Mouse (Mus musculus): ENCODE measurements around the gene Tnfrsf1b. TPM values are rescaled to one million over a fixed set of nuclear protein-coding genes. Genes with fewer than 3 reads are reported as not detected.
A peak's percentile ranks its signal among the peaks of the same experiment; 100 is the strongest.

The Tnfrsf1b gene
- polyA plus RNA-seq, 1 experiment = 3.9 TPM

GRCm38 (mm10) chr4:145199982-145200699 is 46.5 kb downstream of the Tnfrsf1b start:
- peak overlapping the region; percentile 39; the same call in 1 of the 2 replicates for H3K9ac ChIP-seq (ENCODE audit: low read depth, poor library complexity, severe bottlenecking)
- TF ChIP-seq POLR2A (IDR thresholded peaks at IDR 0.05; ENCODE audit: insufficient read depth, low read length) (no peak), EP300 (IDR thresholded peaks at IDR 0.05; ENCODE audit: insufficient read depth, low read depth, low read length) (peak; percentile 44; the same call in 1 of the 2 replicates), CTCF (IDR thresholded peaks at IDR 0.05; ENCODE audit: low read depth, low read length) (no peak)
- H3K27ac ChIP-seq (ENCODE audit: insufficient read depth, low read length) = peak overlapping the region; percentile 36
- H3K27me3 ChIP-seq (ENCODE audit: control insufficient read depth, insufficient read depth, low read length, poor library complexity, severe bottlenecking) = no peaks in the 10 kb centered on the region
- H3K4me3 ChIP-seq (ENCODE audit: low read depth, low read length) = no peak overlapping the region
- H3K4me1 ChIP-seq (ENCODE audit: control insufficient read depth, insufficient read depth, low read length) = peaks cover 6% of the 10 kb centered on the region
- no peaks in the 10 kb centered on the region for H3K9me3 ChIP-seq (replicated peaks; ENCODE audit: control insufficient read depth, insufficient read depth, low read length, poor library complexity, severe bottlenecking)
- H3K36me3 ChIP-seq (ENCODE audit: control insufficient read depth, insufficient read depth, low read length, poor library complexity, severe bottlenecking) = no peaks in the 10 kb centered on the region

GRCm38 (mm10) chr4:145196586-145196985 is 50.1 kb downstream of the Tnfrsf1b start:
- H3K27ac ChIP-seq (ENCODE audit: insufficient read depth, low read length) = 0 out of 2 replicates have a peak overlapping the region, but pooled peaks have one; percentile 6
- H3K36me3 ChIP-seq (ENCODE audit: control insufficient read depth, insufficient read depth, low read length, poor library complexity, severe bottlenecking) = no peaks in the 10 kb centered on the region
- H3K4me3 ChIP-seq (ENCODE audit: low read depth, low read length) = no peak overlapping the region
- peak; percentile 59 for TF ChIP-seq CTCF (IDR thresholded peaks at IDR 0.05; ENCODE audit: low read depth, low read length)
- TF ChIP-seq EP300 (IDR thresholded peaks at IDR 0.05; ENCODE audit: insufficient read depth, low read depth, low read length) = no peak
- no peak overlapping the region for H3K9ac ChIP-seq (ENCODE audit: low read depth, poor library complexity, severe bottlenecking)
- peaks cover 5% of the 10 kb centered on the region for H3K4me1 ChIP-seq (ENCODE audit: control insufficient read depth, insufficient read depth, low read length)
- H3K27me3 ChIP-seq (ENCODE audit: control insufficient read depth, insufficient read depth, low read length, poor library complexity, severe bottlenecking) = no peaks in the 10 kb centered on the region
- H3K9me3 ChIP-seq (replicated peaks; ENCODE audit: control insufficient read depth, insufficient read depth, low read length, poor library complexity, severe bottlenecking) = no peaks in the 10 kb centered on the region

- no peak overlapping the region for H3K4me3 ChIP-seq (ENCODE audit: low read depth, low read length)
- H3K27ac ChIP-seq (ENCODE audit: insufficient read depth, low read length) = no peak overlapping the region
- H3K9me3 ChIP-seq (replicated peaks; ENCODE audit: control insufficient read depth, insufficient read depth, low read length, poor library complexity, severe bottlenecking) = no peaks in the 10 kb centered on the region
- TF ChIP-seq POLR2A (IDR thresholded peaks at IDR 0.05; ENCODE audit: insufficient read depth, low read length) = no peak
- TF ChIP-seq EP300 (IDR thresholded peaks at IDR 0.05; ENCODE audit: insufficient read depth, low read depth, low read length) = no peak
- no peak for TF ChIP-seq CTCF (IDR thresholded peaks at IDR 0.05; ENCODE audit: low read depth, low read length)
- H3K36me3 ChIP-seq (ENCODE audit: control insufficient read depth, insufficient read depth, low read length, poor library complexity, severe bottlenecking) = no peaks in the 10 kb centered on the region
- H3K4me1 ChIP-seq (ENCODE audit: control insufficient read depth, insufficient read depth, low read length) = peaks cover 2% of the 10 kb centered on the region
- no peak overlapping the region for H3K9ac ChIP-seq (ENCODE audit: low read depth, poor library complexity, severe bottlenecking)
- H3K27me3 ChIP-seq (ENCODE audit: control insufficient read depth, insufficient read depth, low read length, poor library complexity, severe bottlenecking) = no peaks in the 10 kb centered on the region
Measured at GRCm38 (mm10) chr4:145195172-145195571, 51.5 kb downstream of the Tnfrsf1b start.

GRCm38 (mm10) chr4:145194559-145195162 is 52.0 kb downstream of the Tnfrsf1b start, which contains the start of gene Vps13d:
TSS of gene Vps13d (minus strand) at chr4:145195005.
- TF ChIP-seq POLR2A (IDR thresholded peaks at IDR 0.05; ENCODE audit: insufficient read depth, low read length) (no peak), CTCF (IDR thresholded peaks at IDR 0.05; ENCODE audit: low read depth, low read length) (peak; percentile 93)
- peak within 1 kb of the TSS; percentile 88 for H3K4me3 ChIP-seq (ENCODE audit: low read depth, low read length)
- no peaks in the 10 kb centered on the region for H3K27me3 ChIP-seq (ENCODE audit: control insufficient read depth, insufficient read depth, low read length, poor library complexity, severe bottlenecking)
- H3K36me3 ChIP-seq (ENCODE audit: control insufficient read depth, insufficient read depth, low read length, poor library complexity, severe bottlenecking) = no peaks in the 10 kb centered on the region
- peaks cover 2% of the 10 kb centered on the region for H3K4me1 ChIP-seq (ENCODE audit: control insufficient read depth, insufficient read depth, low read length)
- no peak within 1 kb of the TSS for H3K27ac ChIP-seq (ENCODE audit: insufficient read depth, low read length)
- H3K9me3 ChIP-seq (replicated peaks; ENCODE audit: control insufficient read depth, insufficient read depth, low read length, poor library complexity, severe bottlenecking) = no peaks in the 10 kb centered on the region
- peak within 1 kb of the TSS; percentile 52 for H3K9ac ChIP-seq (ENCODE audit: low read depth, poor library complexity, severe bottlenecking)

- peak overlapping the region; percentile 88 for H3K4me3 ChIP-seq (ENCODE audit: low read depth, low read length)
- H3K9me3 ChIP-seq (replicated peaks; ENCODE audit: control insufficient read depth, insufficient read depth, low read length, poor library complexity, severe bottlenecking) = no peaks in the 10 kb centered on the region
- H3K4me1 ChIP-seq (ENCODE audit: control insufficient read depth, insufficient read depth, low read length) = peaks cover 2% of the 10 kb centered on the region
- H3K36me3 ChIP-seq (ENCODE audit: control insufficient read depth, insufficient read depth, low read length, poor library complexity, severe bottlenecking) = no peaks in the 10 kb centered on the region
- no peak for TF ChIP-seq CTCF (IDR thresholded peaks at IDR 0.05; ENCODE audit: low read depth, low read length)
- TF ChIP-seq EP300 (IDR thresholded peaks at IDR 0.05; ENCODE audit: insufficient read depth, low read depth, low read length) = no peak
- no peak for TF ChIP-seq POLR2A (IDR thresholded peaks at IDR 0.05; ENCODE audit: insufficient read depth, low read length)
- H3K27me3 ChIP-seq (ENCODE audit: control insufficient read depth, insufficient read depth, low read length, poor library complexity, severe bottlenecking) = no peaks in the 10 kb centered on the region
- H3K9ac ChIP-seq (ENCODE audit: low read depth, poor library complexity, severe bottlenecking) = peak overlapping the region; percentile 52
- no peak overlapping the region for H3K27ac ChIP-seq (ENCODE audit: insufficient read depth, low read length)
Measured at GRCm38 (mm10) chr4:145193991-145194511, 52.6 kb downstream of the Tnfrsf1b start.

- Histone ChIP-seq H3K9me3 (replicated peaks; ENCODE audit: control insufficient read depth, insufficient read depth, low read length, poor library complexity, severe bottlenecking) (no peaks in the 10 kb centered on the region), H3K27ac (ENCODE audit: insufficient read depth, low read length) (no peak overlapping the region), H3K36me3 (ENCODE audit: control insufficient read depth, insufficient read depth, low read length, poor library complexity, severe bottlenecking) (no peaks in the 10 kb centered on the region), H3K9ac (ENCODE audit: low read depth, poor library complexity, severe bottlenecking) (peak overlapping the region; percentile 52), H3K27me3 (ENCODE audit: control insufficient read depth, insufficient read depth, low read length, poor library complexity, severe bottlenecking) (no peaks in the 10 kb centered on the region), H3K4me3 (ENCODE audit: low read depth, low read length) (no peak overlapping the region), H3K4me1 (ENCODE audit: control insufficient read depth, insufficient read depth, low read length) (peaks cover 2% of the 10 kb centered on the region)
- TF ChIP-seq POLR2A (IDR thresholded peaks at IDR 0.05; ENCODE audit: insufficient read depth, low read length) = no peak
- TF ChIP-seq CTCF (IDR thresholded peaks at IDR 0.05; ENCODE audit: low read depth, low read length) = no peak
- TF ChIP-seq EP300 (IDR thresholded peaks at IDR 0.05; ENCODE audit: insufficient read depth, low read depth, low read length) = no peak
Measured at GRCm38 (mm10) chr4:145193406-145193805, 53.3 kb downstream of the Tnfrsf1b start.

All from ES-Bruce4 (cell line).